Mouse (Mus musculus) liver, adult 2 months (tissue): ENCODE measurements at regions not wholly inside any gene's neighbourhood (a gene's known extent, or its start where the extent isn't known, plus 50 kb on each side); places are given as distances from the start of the nearest gene placed in this dataset.

Source experiments
- CTCF ChIP-seq: fragments of 200-500 bp; IDR thresholded peaks from 2 replicates; pipeline ENCODE4 v1.5.1; 2011; ENCODE audit warnings: low read depth, low read length, control low read depth
- POLR2A ChIP-seq: fragments of 200-500 bp; IDR thresholded peaks from 2 replicates; pipeline ENCODE4 v1.6.1; 2011; ENCODE audit warnings: low read length, control low read depth; ENCODE audit not compliant: insufficient read depth; ENCODE audit errors: extremely low read depth

DNA sequence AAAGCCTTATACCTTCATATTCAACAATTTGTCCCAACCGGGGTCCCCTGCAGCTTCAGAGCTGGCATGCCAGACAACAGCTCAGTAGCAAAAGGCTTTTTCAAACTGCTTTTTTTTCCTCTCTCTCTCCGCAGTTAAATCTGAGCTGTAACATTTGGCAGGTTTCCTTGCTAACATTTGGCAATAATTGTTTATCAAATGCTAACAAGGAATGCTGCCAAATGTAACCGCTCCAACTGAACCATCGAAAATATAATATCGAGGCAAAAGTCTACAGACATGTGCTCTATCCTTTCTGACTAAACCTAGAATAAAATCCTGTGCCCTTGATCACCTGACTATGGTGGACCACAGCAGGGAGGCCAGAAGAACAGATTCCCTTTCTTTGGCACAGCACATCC lies 200.2 kb upstream of the Dpyd start:
- TF ChIP-seq POLR2A, result no peak
- no peak for TF ChIP-seq CTCF
